Mouse (Mus musculus): ENCODE measurements at regions not wholly inside any gene's neighbourhood (a gene's known extent, or its start where the extent isn't known, plus 50 kb on each side); places are given as distances from the start of the nearest gene placed in this dataset.

- DNase-seq (ENCODE audit: low spot score in 2 of 2): no peak
- intact Hi-C loops (cut with DNase I): loop anchor here (5.0 kb wide), 1 partner anchor 34 kb away; no protein-coding TSS in a partner anchor
Measured at GRCm38 (mm10) chr7:53321539-53321938, 1306.0 kb upstream of the 1700015G11Rik start.

- DNase-seq (ENCODE audit: low spot score in 2 of 2): no peak
Measured at GRCm38 (mm10) chr7:53282016-53282415, 1266.5 kb upstream of the 1700015G11Rik start.

More at GRCm38 (mm10) chr7:53282016-53282415, 1266.5 kb upstream of the 1700015G11Rik start:
- intact Hi-C loops (cut with DNase I): no loop called here

All from left cerebral cortex, postnatal 25 days (tissue).